Mouse (Mus musculus) cerebellum, adult 8-10 months (tissue): ENCODE results near the gene Dnah14.

Source experiments
- DNase-seq: peaks from one replicate; pipeline ENCODE4 v3.0.0; 2022

Gene Dnah14

DNA sequence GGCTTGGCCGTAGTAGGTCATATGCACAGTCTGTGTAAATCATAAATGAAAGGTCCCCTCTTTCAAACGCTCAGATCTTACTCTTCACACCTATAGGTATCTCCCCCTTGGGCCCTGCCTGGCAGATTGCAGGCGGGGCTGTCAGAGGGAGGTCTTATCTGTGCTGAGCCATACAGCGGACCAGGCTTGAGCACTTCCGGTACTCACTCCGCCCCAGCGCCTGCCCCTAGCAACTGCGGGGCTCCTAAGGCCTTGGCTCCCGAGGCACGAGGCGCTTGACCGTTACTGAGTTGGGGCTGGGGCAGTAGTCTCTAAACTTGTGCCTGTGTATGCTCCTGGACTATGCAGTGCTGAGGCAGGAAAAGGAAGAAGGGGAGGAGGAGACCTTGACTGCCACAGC, at the start of gene Dnah14:
Dnah14 (plus strand) TSS at position 238 of the 400 bp plus-strand sequence.
- no peak for DNase-seq

DNA sequence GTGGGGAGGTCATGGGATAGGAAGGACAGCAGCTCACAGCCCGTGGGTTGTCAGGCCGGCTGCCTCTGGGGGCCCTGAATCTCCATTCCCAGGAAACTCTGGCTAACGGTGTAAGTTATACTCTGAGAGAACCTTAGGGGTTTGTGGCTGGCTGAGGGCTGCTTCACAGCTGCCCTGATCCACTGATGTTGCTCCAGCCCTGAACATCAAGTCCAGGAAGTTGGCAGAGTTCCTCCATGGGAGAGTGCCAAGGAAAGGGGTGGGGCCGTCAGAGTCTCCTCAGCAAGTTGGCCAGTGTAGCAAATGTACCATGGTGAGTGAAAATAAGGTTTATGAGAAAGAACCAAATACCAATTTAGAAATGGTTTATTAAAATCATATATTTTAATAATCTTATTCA, 47.0 kb upstream of the Dnah14 start:
- DNase-seq = no peak

DNA sequence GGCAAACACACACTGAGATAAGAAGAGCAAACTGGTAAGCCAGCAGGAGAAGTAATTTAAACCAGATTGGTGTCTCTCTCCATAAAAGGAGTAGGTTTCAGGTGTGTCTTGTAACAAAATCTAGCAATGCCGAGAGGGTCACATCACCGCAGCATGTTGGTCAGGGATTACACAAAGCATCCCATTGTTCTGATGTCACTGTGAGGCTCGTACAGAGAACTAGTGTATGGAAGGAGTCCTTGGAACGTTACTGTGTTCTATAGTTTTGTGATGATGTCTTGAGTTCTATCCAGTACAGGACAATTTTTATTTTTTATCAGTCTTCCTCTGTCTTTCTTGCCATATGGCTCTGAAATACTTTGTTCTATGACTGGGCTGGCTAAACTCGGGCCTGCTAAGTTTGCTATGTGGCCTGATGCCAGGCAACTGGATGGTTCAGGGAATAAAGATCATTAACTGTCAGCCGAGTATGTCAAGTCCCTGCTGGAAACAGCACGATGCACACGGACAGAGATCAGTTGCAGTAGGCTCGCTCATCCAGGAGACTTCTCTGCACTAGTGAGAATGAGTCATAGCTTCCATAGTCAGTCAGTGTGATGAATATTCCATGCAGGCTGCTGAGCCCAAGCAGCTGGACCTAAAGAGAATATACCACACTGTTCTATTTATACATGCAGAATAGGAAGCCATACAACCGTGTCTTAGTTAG, 41.0 kb upstream of the Dnah14 start:
- DNase-seq = no peak

DNA sequence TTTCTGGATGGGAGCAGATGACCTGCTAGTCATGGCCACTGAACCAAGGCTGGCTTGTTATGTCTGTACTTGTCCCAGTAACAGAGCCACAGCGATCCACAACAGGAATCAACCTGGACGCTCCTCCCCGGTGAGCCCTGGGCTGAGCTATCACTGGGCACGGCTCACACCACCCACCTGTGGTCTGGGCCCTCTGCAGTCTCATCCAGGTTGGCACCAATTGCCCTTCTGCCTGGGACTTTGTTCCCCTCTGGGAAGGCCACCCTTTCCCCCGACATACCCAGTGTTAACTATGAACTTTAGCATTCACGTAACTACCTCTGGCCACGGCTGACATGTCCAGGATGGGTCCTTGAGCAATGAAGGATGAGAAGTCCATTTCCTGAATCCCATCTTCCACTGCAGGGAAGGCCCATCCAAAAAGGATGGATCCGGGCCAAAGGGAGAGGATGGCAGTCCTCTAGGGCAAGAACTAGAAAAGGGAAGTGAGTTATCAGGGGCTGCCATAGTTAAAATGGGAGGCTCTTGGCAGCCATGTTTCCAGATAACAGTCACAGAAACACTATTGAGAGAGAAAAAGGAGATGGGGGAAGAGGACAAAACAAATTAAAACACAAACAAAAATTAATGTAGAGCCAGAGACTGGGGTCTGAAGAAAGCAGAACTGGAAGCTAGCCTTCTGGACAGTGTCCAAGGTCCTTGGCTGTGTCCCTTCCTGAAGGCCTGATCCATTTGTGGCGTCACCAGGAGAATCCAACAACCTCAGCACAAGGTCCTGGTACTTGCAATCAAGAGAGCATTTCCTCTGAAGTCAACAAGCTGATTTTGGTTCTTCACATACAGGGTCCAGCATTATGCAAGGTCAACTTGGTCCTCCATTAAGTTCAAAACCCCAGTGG, 38.5 kb upstream of the Dnah14 start:
- no peak for DNase-seq

GRCm38 (mm10) chr1:181539846-181540769, 36.3 kb upstream of the Dnah14 start:
- no peak for DNase-seq

GRCm38 (mm10) chr1:181543711-181544383, 32.5 kb upstream of the Dnah14 start:
- no peak for DNase-seq

- DNase-seq = peak; percentile 64
Measured at GRCm38 (mm10) chr1:181545044-181545772, 31.2 kb upstream of the Dnah14 start.

GRCm38 (mm10) chr1:181549987-181550386, 26.4 kb upstream of the Dnah14 start:
- no peak for DNase-seq

GRCm38 (mm10) chr1:181550826-181551225, 25.5 kb upstream of the Dnah14 start:
- DNase-seq = no peak

- DNase-seq = peak; percentile 49
Measured at GRCm38 (mm10) chr1:181552533-181553410, 23.6 kb upstream of the Dnah14 start.

- DNase-seq = no peak
Measured at GRCm38 (mm10) chr1:181555475-181555874, 20.9 kb upstream of the Dnah14 start.

GRCm38 (mm10) chr1:181559655-181560054, 16.7 kb upstream of the Dnah14 start:
- DNase-seq = no peak

GRCm38 (mm10) chr1:181560325-181560724, 16.0 kb upstream of the Dnah14 start:
- DNase-seq = no peak

DNA sequence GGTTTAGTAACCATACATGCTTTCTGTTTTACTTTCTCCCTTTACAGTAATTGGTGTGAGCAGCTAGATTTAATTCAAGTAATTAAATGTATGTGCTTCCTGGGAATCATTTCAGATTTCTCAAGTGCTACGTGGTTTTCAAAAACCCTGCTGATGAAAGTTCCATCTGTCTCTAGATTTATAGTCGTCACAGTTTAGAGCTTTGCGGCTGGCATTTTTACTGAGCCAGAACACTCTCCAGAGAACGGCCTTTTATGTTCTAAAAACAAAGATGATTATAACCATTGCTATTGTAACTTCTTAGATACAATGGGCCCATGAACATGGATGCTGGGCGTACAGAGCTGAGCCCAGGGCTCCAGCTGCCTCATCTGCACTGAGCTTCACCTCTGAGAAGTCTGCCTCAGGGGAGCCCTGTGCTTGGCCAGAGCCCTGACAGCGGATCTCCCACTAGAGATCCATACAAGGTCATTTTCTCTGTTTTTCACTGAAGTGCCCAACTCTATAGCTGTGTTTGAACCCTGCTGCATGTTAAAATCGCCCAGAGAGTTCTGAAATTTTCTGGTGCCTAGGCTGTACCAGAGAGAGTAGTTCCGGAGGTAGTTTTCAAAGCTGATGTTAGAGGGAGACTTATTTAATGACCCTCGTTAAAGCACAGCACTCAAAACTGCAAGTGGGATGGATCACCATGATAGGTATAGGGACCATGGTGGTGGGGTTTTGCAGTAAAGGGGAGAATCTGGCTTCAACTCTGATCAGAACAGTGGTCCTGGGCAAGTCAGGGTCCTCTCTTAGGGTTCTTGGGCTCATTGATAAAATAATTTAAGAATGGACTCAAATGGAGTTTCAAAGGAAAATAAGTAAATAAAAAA, 15.2 kb upstream of the Dnah14 start:
- DNase-seq = no peak

DNA sequence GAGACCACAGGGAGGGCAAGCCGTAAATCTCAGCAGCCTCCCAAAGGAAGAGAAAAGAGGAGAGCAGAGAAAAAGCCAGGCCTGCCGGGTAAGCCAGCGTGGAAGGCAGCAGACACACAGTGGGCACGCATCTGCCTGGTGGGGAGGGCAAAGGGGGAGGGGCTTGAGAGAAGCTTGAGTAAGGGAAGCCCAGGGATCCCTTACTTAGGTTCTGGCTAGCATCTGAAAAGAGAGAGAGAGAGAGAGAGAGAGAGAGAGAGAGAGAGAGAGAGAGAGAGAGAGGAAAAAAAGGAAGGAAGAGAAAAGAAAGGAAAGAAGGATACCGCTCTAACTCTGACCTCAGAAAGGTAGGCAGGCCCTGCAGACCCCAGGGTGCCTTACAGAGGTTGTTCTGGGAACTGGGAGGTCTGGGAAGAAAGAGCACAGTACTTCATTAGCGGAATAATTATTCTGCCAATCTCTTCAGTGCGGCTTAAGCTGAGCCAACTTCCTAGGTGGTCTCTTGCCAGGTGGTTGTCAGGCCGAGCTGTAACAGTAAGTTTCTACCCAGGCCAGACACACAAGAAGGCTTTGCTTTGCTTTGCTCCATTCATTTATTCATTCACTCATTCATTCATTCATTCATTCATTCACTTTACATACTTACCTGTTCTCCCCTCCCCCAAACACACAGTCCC, 14.5 kb upstream of the Dnah14 start:
- no peak for DNase-seq

GRCm38 (mm10) chr1:181569447-181569846, 6.9 kb upstream of the Dnah14 start:
- no peak for DNase-seq

DNA sequence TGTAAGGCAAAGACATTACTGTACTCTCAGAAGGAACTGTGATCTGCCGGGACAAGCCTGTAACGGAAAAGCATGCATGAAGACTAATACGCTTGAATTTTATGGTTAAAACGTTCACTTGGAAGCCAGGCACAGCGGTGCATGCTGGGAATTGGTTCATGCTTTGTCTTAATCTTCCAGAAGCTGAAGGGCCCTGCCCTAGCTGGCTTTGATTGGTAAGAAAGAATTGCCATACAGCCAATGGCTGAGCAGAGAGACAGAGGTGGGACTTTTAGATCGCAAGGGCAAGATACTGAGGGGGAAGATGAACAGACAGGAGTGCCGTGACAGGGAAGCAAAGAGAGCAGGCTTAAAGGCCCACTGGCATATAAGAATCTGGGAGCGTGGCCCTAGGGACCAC, 6.8 kb downstream of the Dnah14 start:
- DNase-seq = no peak

- DNase-seq = no peak
Measured at GRCm38 (mm10) chr1:181589116-181589515, 12.8 kb downstream of the Dnah14 start.

DNA sequence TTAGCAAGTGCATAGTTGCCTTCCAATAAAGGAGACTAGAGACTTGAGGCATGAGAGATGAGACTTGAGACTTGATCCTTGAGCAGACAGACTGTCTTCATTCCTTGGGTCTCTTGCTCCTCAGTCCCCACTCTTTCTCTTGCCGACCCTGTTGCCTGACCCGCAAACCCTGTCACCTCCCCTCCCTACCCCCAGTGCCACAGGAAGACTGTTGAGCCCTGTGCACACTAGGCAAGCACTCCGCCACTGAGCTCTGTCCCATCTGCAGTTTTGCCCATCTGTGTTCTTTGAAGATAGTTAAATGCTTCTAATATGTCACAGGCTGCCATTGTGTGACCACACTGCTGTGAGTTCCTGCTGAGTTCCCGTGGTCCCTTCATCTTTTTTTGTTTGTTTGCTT, 23.0 kb downstream of the Dnah14 start:
- no peak for DNase-seq
